Mouse (Mus musculus) lung, postnatal 0 days (tissue): ENCODE results near the gene Sorcs2. TPM values are rescaled to one million over a fixed set of nuclear protein-coding genes. Genes with fewer than 3 reads are reported as not detected.

ENCODE experiments used
- ATAC-seq: fragments of 200-750 bp; cut with Nextera tagmentation; 2 replicates; pipeline ENCODE4 v1.8.0; 2017; ENCODE audit warnings: moderate library complexity
- DNase-seq: peaks from one replicate; pipeline ENCODE4 v3.0.0-alpha.2; 2016; ENCODE audit warnings: low spot score
- H3K27ac ChIP-seq: fragments of 300-500 bp; sonication (generic); 2 replicates; pipeline ENCODE4 v1.5.1; 2014; ENCODE audit warnings: antibody characterized with exemption, mild to moderate bottlenecking, low read length, mixed read lengths
- H3K27me3 ChIP-seq: fragments of 300-500 bp; sonication (generic); replicated peaks from 2 replicates; pipeline ENCODE4 v1.6.1; 2014; ENCODE audit warnings: low read length, mixed read lengths; ENCODE audit not compliant: insufficient read depth
- H3K36me3 ChIP-seq: fragments of 300-500 bp; sonication (generic); 2 replicates; pipeline ENCODE4 v1.6.1; 2014; ENCODE audit warnings: low read length, mixed read lengths; ENCODE audit not compliant: insufficient read depth
- H3K4me1 ChIP-seq: fragments of 300-500 bp; sonication (generic); 2 replicates; pipeline ENCODE4 v1.6.1; 2014; ENCODE audit warnings: antibody characterized with exemption, low read depth, low read length, mixed read lengths; ENCODE audit not compliant: insufficient read depth
- H3K4me2 ChIP-seq: fragments of 300-500 bp; sonication (generic); replicated peaks from 2 replicates; pipeline ENCODE4 v1.6.1; 2014; ENCODE audit warnings: low read depth, mild to moderate bottlenecking, low read length, moderate library complexity, mixed read lengths
- H3K4me3 ChIP-seq: fragments of 300-500 bp; sonication (generic); 2 replicates; pipeline ENCODE4 v1.5.1; 2014; ENCODE audit warnings: low read depth, low read length
- H3K9ac ChIP-seq: fragments of 300-500 bp; sonication (generic); replicated peaks from 2 replicates; pipeline ENCODE4 v1.6.1; 2014; ENCODE audit warnings: low read depth, mild to moderate bottlenecking
- H3K9me3 ChIP-seq: fragments of 300-500 bp; sonication (generic); 2 replicates; pipeline ENCODE4 v1.6.1; 2016; ENCODE audit warnings: low read length, mixed read lengths
- CTCF ChIP-seq: IDR thresholded peaks from 2 replicates; pipeline ENCODE4 v1.5.1; 2016; ENCODE audit warnings: antibody characterized with exemption, mild to moderate bottlenecking
- EP300 ChIP-seq: IDR thresholded peaks from 2 replicates; pipeline ENCODE4 v1.6.1; 2016; ENCODE audit warnings: antibody characterized with exemption, mild to moderate bottlenecking, control low read depth
- WGBS: fragments of 180-500 bp; shearing (Covaris S2); extraction: QIAGEN DNeasy Blood & Tissue Kit; methylation state at CpG from one replicate; pipeline ENCODE4 v1.1.7; 2014; 5-methylcytosine and 5-hydroxymethylcytosine counted together
- polyA plus RNA-seq: library from polyadenylated mRNA; unstranded; fragments of >200 nt; fragmentation: Nextera tagmentation; extraction: Ambion mirVana; gene quantifications from 2 replicates; pipeline ENCODE4 v1.2.1, GENCODE M21; 2015

Gene Sorcs2
- polyA plus RNA-seq, 1 experiment from 2014 or later, result 9.4 TPM

GRCm38 (mm10) chr5:36154879-36155485 is 243.0 kb downstream of the Sorcs2 start:
- Histone ChIP-seq H3K27me3 (no peaks in the 10 kb centered on the region), H3K4me3 (no peak overlapping the region), H3K4me2 (no peak overlapping the region), H3K36me3 (no peaks in the 10 kb centered on the region), H3K9ac (no peak overlapping the region), H3K9me3 (no peaks in the 10 kb centered on the region), H3K4me1 (no peaks in the 10 kb centered on the region), H3K27ac (no peak overlapping the region)
- TF ChIP-seq CTCF (no peak), EP300 (no peak)
- WGBS, result 57% methylated on average over 8 of the region's 8 CpGs
- no peak for ATAC-seq
- no peak for DNase-seq

- Histone ChIP-seq H3K9ac (no peak overlapping the region), H3K27me3 (no peaks in the 10 kb centered on the region), H3K4me3 (no peak overlapping the region), H3K4me1 (no peaks in the 10 kb centered on the region), H3K36me3 (no peaks in the 10 kb centered on the region), H3K9me3 (no peaks in the 10 kb centered on the region), H3K4me2 (no peak overlapping the region), H3K27ac (no peak overlapping the region)
- DNase-seq (no peak), ATAC-seq (no peak)
- 93% methylated on average over 2 of the region's 2 CpGs for WGBS
- TF ChIP-seq EP300 (no peak), CTCF (no peak)
These were observed 244.7 kb downstream of the Sorcs2 start for GRCm38 (mm10) chr5:36153261-36153660.

GRCm38 (mm10) chr5:36151086-36151485 is 246.9 kb downstream of the Sorcs2 start:
- H3K27me3 ChIP-seq, result no peaks in the 10 kb centered on the region
- no peaks in the 10 kb centered on the region for H3K36me3 ChIP-seq
- no peak for ATAC-seq
- no peaks in the 10 kb centered on the region for H3K9me3 ChIP-seq
- H3K4me3 ChIP-seq, result no peak overlapping the region
- H3K4me1 ChIP-seq, result no peaks in the 10 kb centered on the region
- WGBS, result 67% methylated on average over 8 of the region's 8 CpGs
- TF ChIP-seq EP300, result no peak
- TF ChIP-seq CTCF, result no peak
- no peak overlapping the region for H3K4me2 ChIP-seq
- no peak overlapping the region for H3K27ac ChIP-seq
- H3K9ac ChIP-seq, result no peak overlapping the region
- no peak for DNase-seq

- ATAC-seq, result no peak
- no peak overlapping the region for H3K4me3 ChIP-seq
- no peak for TF ChIP-seq EP300
- TF ChIP-seq CTCF, result peak; percentile 19; the same call in 1 of the 2 replicates
- no peak overlapping the region for H3K27ac ChIP-seq
- no peaks in the 10 kb centered on the region for H3K4me1 ChIP-seq
- H3K9me3 ChIP-seq, result no peaks in the 10 kb centered on the region
- DNase-seq, result no peak
- no peak overlapping the region for H3K9ac ChIP-seq
- H3K4me2 ChIP-seq, result no peak overlapping the region
- WGBS, result 60% methylated on average over 8 of the region's 8 CpGs
- no peaks in the 10 kb centered on the region for H3K27me3 ChIP-seq
- H3K36me3 ChIP-seq, result no peaks in the 10 kb centered on the region
These were observed 248.8 kb downstream of the Sorcs2 start for GRCm38 (mm10) chr5:36149098-36149497.

GRCm38 (mm10) chr5:36146589-36146988 is 251.3 kb downstream of the Sorcs2 start:
- no peaks in the 10 kb centered on the region for H3K9me3 ChIP-seq
- H3K9ac ChIP-seq, result no peak overlapping the region
- no peaks in the 10 kb centered on the region for H3K27me3 ChIP-seq
- no peaks in the 10 kb centered on the region for H3K4me1 ChIP-seq
- H3K36me3 ChIP-seq, result no peaks in the 10 kb centered on the region
- H3K4me3 ChIP-seq, result no peak overlapping the region
- no peak for ATAC-seq
- TF ChIP-seq EP300 (no peak), CTCF (no peak)
- no peak overlapping the region for H3K27ac ChIP-seq
- WGBS, result 81% methylated on average over 2 of the region's 2 CpGs
- no peak for DNase-seq
- no peak overlapping the region for H3K4me2 ChIP-seq

- no peak overlapping the region for H3K4me3 ChIP-seq
- no peak overlapping the region for H3K4me2 ChIP-seq
- H3K36me3 ChIP-seq, result no peaks in the 10 kb centered on the region
- DNase-seq, result no peak
- TF ChIP-seq CTCF (no peak), EP300 (no peak)
- H3K9me3 ChIP-seq, result no peaks in the 10 kb centered on the region
- no peak overlapping the region for H3K27ac ChIP-seq
- WGBS, result 56% methylated on average over 2 of the region's 2 CpGs
- no peak for ATAC-seq
- H3K4me1 ChIP-seq, result no peaks in the 10 kb centered on the region
- no peak overlapping the region for H3K9ac ChIP-seq
- no peaks in the 10 kb centered on the region for H3K27me3 ChIP-seq
These were observed 253.4 kb downstream of the Sorcs2 start for GRCm38 (mm10) chr5:36144560-36144959.
